Mouse (Mus musculus) thymus, postnatal 10 days (tissue): Measurements from ENCODE around the gene Gm20809.
"Not testable (repeated sequence)": the region's sequence is repeated elsewhere in the genome, so short reads cannot be mapped to it uniquely, and the experiment has no call there.

Experiments used
- DNase-seq, 2 experiments: peaks; one replicate each; pipeline ENCODE4 v3.0.0; 2021; ENCODE audit warnings: low spot score in 2 of 2

Gm20809 gene

GRCm38 (mm10) chrY:24454757-24455156 is at the start of gene Gm20809:
Gm20809 (plus strand) TSS chrY:24455057.
- DNase-seq = not testable (repeated sequence)
